11 mouse cellular contexts compared by ENCODE assay signal in the genomic region with DNA sequence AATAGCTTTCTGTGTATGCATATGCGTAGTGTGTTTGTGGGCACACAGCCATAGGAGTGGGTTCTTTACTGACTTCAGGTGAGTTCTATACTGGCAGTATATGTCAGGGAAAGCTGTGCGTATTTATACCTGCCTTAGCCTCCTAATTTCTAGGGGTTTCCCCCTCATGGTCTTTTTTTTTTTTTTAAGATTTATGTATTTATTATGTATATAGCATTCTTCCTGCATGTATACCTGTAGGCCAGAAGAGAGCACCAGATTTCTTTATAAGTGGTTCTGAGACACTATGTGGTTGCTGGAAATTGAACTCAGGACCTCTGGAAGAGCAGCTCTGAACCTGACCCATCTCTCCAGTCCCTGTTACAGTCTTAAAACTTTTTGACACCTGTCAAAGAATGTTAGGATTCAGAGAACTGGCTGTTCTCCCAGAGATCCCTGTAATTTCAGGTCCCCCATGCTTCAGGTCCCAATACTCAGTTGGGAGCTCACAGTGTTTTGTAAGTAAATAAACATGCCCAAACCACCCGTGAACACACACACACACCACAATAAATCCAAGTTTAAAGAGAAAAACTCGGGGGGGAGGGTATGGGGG. TPM values are rescaled to one million over a fixed set of nuclear protein-coding genes. Genes with fewer than 3 reads are reported as not detected.
DNase-seq lines count a peak whose midpoint lies in the region; ATAC-seq and TF ChIP-seq lines count a peak whose summit lies in the region.
"Had no signal": no experiment of that assay in that cellular context is flagged by ENCODE, and none has a peak within 500 bp of the region (broad histone marks: within the 10 kb centered on the region; RNA-seq: fewer than 3 reads in every experiment).

No protein-coding gene starts in this region.

- intact Hi-C loops in left cerebral cortex, postnatal 25 days (cut with DNase I): no loop called here

- no peak overlapping the region for H3K27ac ChIP-seq in heart, embryonic 11.5 days (ENCODE audit: low read depth, low read length)
- H3K27ac ChIP-seq in heart, embryonic 12.5 days (ENCODE audit: poor library complexity, severe bottlenecking): no peak overlapping the region
- no peak overlapping the region for H3K27ac ChIP-seq in limb, embryonic 11.5 days (replicated peaks; ENCODE audit: low read depth, low read length)
- no peak overlapping the region for H3K27ac ChIP-seq in limb, embryonic 10.5 days
- peak overlapping the region; percentile 86 for H3K27ac ChIP-seq in ES-Bruce4 (ENCODE audit: insufficient read depth, low read length)

- H3K4me1 ChIP-seq in heart, embryonic 11.5 days (ENCODE audit: control insufficient read depth, insufficient read depth, low read length): no peaks in the 10 kb centered on the region
- H3K4me1 ChIP-seq in heart, embryonic 12.5 days (replicated peaks): no peaks in the 10 kb centered on the region
- no peaks in the 10 kb centered on the region for H3K4me1 ChIP-seq in limb, embryonic 11.5 days (ENCODE audit: control insufficient read depth, insufficient read depth, low read length)
- H3K4me1 ChIP-seq in limb, embryonic 10.5 days: peaks cover 6% of the 10 kb centered on the region
- H3K4me1 ChIP-seq in ES-Bruce4 (ENCODE audit: control insufficient read depth, insufficient read depth, low read length): peaks cover 6% of the 10 kb centered on the region

- 38% methylated on average over 4 of the region's 4 CpGs for WGBS in heart, embryonic 11.5 days (ENCODE audit: insufficient replicate concordance)
- 44% methylated on average over 4 of the region's 4 CpGs for WGBS in heart, embryonic 12.5 days
- WGBS in limb, embryonic 11.5 days: 44% methylated on average over 4 of the region's 4 CpGs
- WGBS in limb, embryonic 10.5 days: 57% methylated on average over 4 of the region's 4 CpGs

- no peak overlapping the region for H3K9ac ChIP-seq in heart, embryonic 11.5 days (ENCODE audit: low read depth, low read length)
- H3K9ac ChIP-seq in heart, embryonic 12.5 days: no peak overlapping the region
- H3K9ac ChIP-seq in limb, embryonic 11.5 days (ENCODE audit: low read length): no peak overlapping the region
- H3K9ac ChIP-seq in ES-Bruce4 (ENCODE audit: low read depth, poor library complexity, severe bottlenecking): no peak overlapping the region
- H3K9ac ChIP-seq: liver, postnatal 0 days had no signal

- H3K36me3 ChIP-seq in heart, embryonic 11.5 days (ENCODE audit: control insufficient read depth, insufficient read depth, low read length): no peaks in the 10 kb centered on the region
- H3K36me3 ChIP-seq in heart, embryonic 12.5 days: no peaks in the 10 kb centered on the region
- no peaks in the 10 kb centered on the region for H3K36me3 ChIP-seq in limb, embryonic 11.5 days (ENCODE audit: control insufficient read depth, insufficient read depth, low read length)
- no peaks in the 10 kb centered on the region for H3K36me3 ChIP-seq in limb, embryonic 10.5 days
- no peaks in the 10 kb centered on the region for H3K36me3 ChIP-seq in ES-Bruce4 (ENCODE audit: control insufficient read depth, insufficient read depth, low read length, poor library complexity, severe bottlenecking)

- no peak for TF ChIP-seq EP300 in ES-Bruce4 (IDR thresholded peaks at IDR 0.05; ENCODE audit: insufficient read depth, low read depth, low read length)

- no peak for TF ChIP-seq POLR2A in ES-Bruce4 (IDR thresholded peaks at IDR 0.05; ENCODE audit: insufficient read depth, low read length)

- ATAC-seq in heart, embryonic 11.5 days (replicated peaks; ENCODE audit: insufficient number of reproducible peaks, low FRiP score, low TSS enrichment): peak; percentile 14; the same call in 1 of the 2 replicates
- ATAC-seq in heart, embryonic 12.5 days (ENCODE audit: insufficient number of reproducible peaks, low FRiP score): no peak
- ATAC-seq in limb, embryonic 11.5 days (ENCODE audit: insufficient number of reproducible peaks, low FRiP score, low TSS enrichment, low read depth): peak; percentile 10; the same call in 1 of the 2 replicates
- ATAC-seq in inflammation-experienced regulatory T-cells, adult 6 months: peak; percentile 3

- H3K9me3 ChIP-seq in heart, embryonic 11.5 days (replicated peaks; ENCODE audit: control insufficient read depth, low read length): no peaks in the 10 kb centered on the region
- H3K9me3 ChIP-seq in heart, embryonic 12.5 days (replicated peaks): no peaks in the 10 kb centered on the region
- no peaks in the 10 kb centered on the region for H3K9me3 ChIP-seq in limb, embryonic 11.5 days (ENCODE audit: control insufficient read depth, low read length)
- H3K9me3 ChIP-seq in limb, embryonic 10.5 days (replicated peaks): no peaks in the 10 kb centered on the region
- H3K9me3 ChIP-seq in ES-Bruce4 (replicated peaks; ENCODE audit: control insufficient read depth, insufficient read depth, low read length, poor library complexity, severe bottlenecking): no peaks in the 10 kb centered on the region

- no peak for DNase-seq in limb, embryonic 11.5 days (ENCODE audit: low spot score)
- DNase-seq in limb, embryonic 10.5 days (ENCODE audit: low spot score): no peak
- no peak for DNase-seq in left cerebral cortex, postnatal 25 days (ENCODE audit: low spot score in 2 of 2)
- DNase-seq in cerebellum, adult 8-10 months: no peak

- H3K4me3 ChIP-seq in heart, embryonic 11.5 days (ENCODE audit: low read depth, low read length): no peak overlapping the region
- no peak overlapping the region for H3K4me3 ChIP-seq in heart, embryonic 12.5 days
- no peak overlapping the region for H3K4me3 ChIP-seq in limb, embryonic 11.5 days (ENCODE audit: low read depth, low read length)
- no peak overlapping the region for H3K4me3 ChIP-seq in limb, embryonic 10.5 days
- H3K4me3 ChIP-seq in ES-Bruce4 (ENCODE audit: low read depth, low read length): no peak overlapping the region

- no peak for TF ChIP-seq CTCF in ES-Bruce4 (IDR thresholded peaks at IDR 0.05; ENCODE audit: low read depth, low read length)

- no peak overlapping the region for H3K4me2 ChIP-seq in heart, embryonic 11.5 days
- H3K4me2 ChIP-seq in heart, embryonic 12.5 days: no peak overlapping the region
- no peak overlapping the region for H3K4me2 ChIP-seq in limb, embryonic 11.5 days (ENCODE audit: low read depth, severe bottlenecking)

- H3K27me3 ChIP-seq in heart, embryonic 11.5 days (ENCODE audit: control insufficient read depth, insufficient read depth, low read length): peaks cover 13% of the 10 kb centered on the region
- peaks cover 24% of the 10 kb centered on the region for H3K27me3 ChIP-seq in heart, embryonic 12.5 days (replicated peaks)
- peaks cover 2% of the 10 kb centered on the region; the same call in 1 of the 2 replicates for H3K27me3 ChIP-seq in limb, embryonic 11.5 days (ENCODE audit: control insufficient read depth, insufficient read depth, low read length)
- H3K27me3 ChIP-seq in limb, embryonic 10.5 days (ENCODE audit: low read depth, poor library complexity, severe bottlenecking): peaks cover 27% of the 10 kb centered on the region
- H3K27me3 ChIP-seq in ES-Bruce4 (ENCODE audit: control insufficient read depth, insufficient read depth, low read length, poor library complexity, severe bottlenecking): no peaks in the 10 kb centered on the region

RNA-seq across cellular contexts. Expression of a gene that starts 14.9 kb away (rescaled TPM):
- 4.8 and 4.9 TPM in 2 replicates for polyA plus RNA-seq in heart, embryonic 11.5 days (2014; fragmentation: Nextera tagmentation; extraction: Ambion mirVana)
- 5.1 and 5.8 TPM in 2 replicates for polyA plus RNA-seq in heart, embryonic 12.5 days (2016; fragmentation: Nextera tagmentation; extraction: Ambion mirVana)
- polyA plus RNA-seq in limb, embryonic 11.5 days (2014; fragmentation: Nextera tagmentation; extraction: Ambion mirVana): 3.9 and 4.2 TPM in 2 replicates
- 3.1 and 4.4 TPM in 2 replicates for polyA plus RNA-seq in limb, embryonic 10.5 days (2016; fragmentation: Nextera tagmentation; extraction: Ambion mirVana)
- polyA plus RNA-seq in ES-Bruce4 (2011; ENCODE audit: insufficient read depth, insufficient read length, low read depth, missing spikeins): 90.7 and 95.8 TPM in 2 replicates
- under 1 TPM in 1 of 3 experiments, not detected in 2; 0.47 TPM for polyA plus RNA-seq in inflammation-experienced regulatory T-cells, adult 6 months (2017; shearing (Covaris generic))
- 1 to 10 TPM; 3.5 to 4.6 TPM for total RNA-seq in left cerebral cortex, postnatal 25 days (2021)

RNA-seq across cellular contexts. Expression of a gene that starts 57.1 kb away (rescaled TPM):
- 20.2 and 20.9 TPM in 2 replicates for polyA plus RNA-seq in heart, embryonic 11.5 days (2014; fragmentation: Nextera tagmentation; extraction: Ambion mirVana)
- polyA plus RNA-seq in heart, embryonic 12.5 days (2016; fragmentation: Nextera tagmentation; extraction: Ambion mirVana): 16.9 and 18.7 TPM in 2 replicates
- polyA plus RNA-seq in limb, embryonic 11.5 days (2014; fragmentation: Nextera tagmentation; extraction: Ambion mirVana): 28.9 and 30.1 TPM in 2 replicates
- polyA plus RNA-seq in limb, embryonic 10.5 days (2016; fragmentation: Nextera tagmentation; extraction: Ambion mirVana): 30.7 and 31.9 TPM in 2 replicates
- polyA plus RNA-seq in ES-Bruce4 (2011; ENCODE audit: insufficient read depth, insufficient read length, low read depth, missing spikeins): 61.1 and 67.1 TPM in 2 replicates
- 1 to 10 TPM; 3.4 to 4.2 (median 4.1) TPM for polyA plus RNA-seq in inflammation-experienced regulatory T-cells, adult 6 months (2017; shearing (Covaris generic))
- total RNA-seq in left cerebral cortex, postnatal 25 days (2021): 1 to 10 TPM; 3.3 to 4.1 TPM

RNA-seq across cellular contexts. Expression of a gene that starts 57.2 kb away (rescaled TPM):
- 0.41 and 0.74 TPM in 2 replicates for polyA plus RNA-seq in heart, embryonic 11.5 days (2014; fragmentation: Nextera tagmentation; extraction: Ambion mirVana)
- 0.22 and 0.29 TPM in 2 replicates for polyA plus RNA-seq in heart, embryonic 12.5 days (2016; fragmentation: Nextera tagmentation; extraction: Ambion mirVana)
- polyA plus RNA-seq in limb, embryonic 11.5 days (2014; fragmentation: Nextera tagmentation; extraction: Ambion mirVana): 4.5 and 5.2 TPM in 2 replicates
- polyA plus RNA-seq in limb, embryonic 10.5 days (2016; fragmentation: Nextera tagmentation; extraction: Ambion mirVana): 2.0 and 4.7 TPM in 2 replicates
- 0.67 and 1.3 TPM in 2 replicates for polyA plus RNA-seq in ES-Bruce4 (2011; ENCODE audit: insufficient read depth, insufficient read length, low read depth, missing spikeins)
- not detected for polyA plus RNA-seq in inflammation-experienced regulatory T-cells, adult 6 months (2017; shearing (Covaris generic))
- 10 to 100 TPM; 21.4 to 25.3 TPM for total RNA-seq in left cerebral cortex, postnatal 25 days (2021)
- polyA plus RNA-seq: heart, postnatal 0 days; spleen, adult 2 months had no signal

Comparison
In these comparisons a context has a peak if more than half of its experiments do, and no peak if none do; other contexts are left out.
1. RNA of a gene that starts 14.9 kb away (polyA plus RNA-seq): 90.7 to 95.8 TPM in ES-Bruce4; 5.1 to 5.8 TPM in heart, embryonic 12.5 days, 4.8 to 4.9 TPM in heart, embryonic 11.5 days, 3.1 to 4.4 TPM in limb, embryonic 10.5 days, 3.9 to 4.2 TPM in limb, embryonic 11.5 days and 0.47 TPM in inflammation-experienced regulatory T-cells, adult 6 months; every median in the first group is over 10 times any median in the second.